Mouse (Mus musculus): ENCODE data around the gene Tmem120b.

DNA sequence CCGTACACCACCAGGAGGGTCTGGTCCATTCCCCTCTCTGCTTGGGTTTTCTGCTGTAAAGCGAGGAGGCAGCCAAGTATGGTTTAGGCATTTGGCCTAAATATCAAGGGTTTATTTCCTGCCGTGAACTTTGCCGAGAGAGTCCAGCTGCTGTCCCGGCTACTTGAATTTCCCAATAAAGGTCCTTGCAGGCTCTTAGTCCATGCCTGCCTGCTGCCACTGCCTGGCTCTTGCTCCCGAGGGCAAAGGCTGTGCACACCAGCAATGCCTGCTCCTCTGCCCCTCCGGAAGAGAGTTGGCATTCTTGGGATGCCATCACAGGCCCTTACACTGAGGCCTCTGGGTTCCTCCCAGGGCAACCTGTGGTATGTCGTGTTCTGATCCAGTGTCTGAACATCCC lies 35.3 kb downstream of the Tmem120b start:
- TF ChIP-seq CTCF (IDR thresholded peaks at IDR 0.05; ENCODE audit: control insufficient read depth, insufficient read depth, low read length), result no peak
- TF ChIP-seq POLR2A (IDR thresholded peaks at IDR 0.05; ENCODE audit: borderline replicate concordance, control insufficient read depth, low read depth, low read length), result no peak
